Mouse (Mus musculus) midbrain, embryonic 16.5 days (tissue): Measurements from ENCODE around the gene Pigr. TPM values are rescaled to one million over a fixed set of nuclear protein-coding genes. Genes with fewer than 3 reads are reported as not detected.

Experiments used
- ATAC-seq: fragments of 200-750 bp; cut with Nextera tagmentation; 2 replicates; pipeline ENCODE4 v1.8.0; 2017; ENCODE audit warnings: moderate TSS enrichment
- H3K27ac ChIP-seq: fragments of 300-500 bp; sonication (generic); 2 replicates; pipeline ENCODE4 v1.5.1; 2014; ENCODE audit warnings: mild to moderate bottlenecking, low read length, mixed read lengths
- H3K27me3 ChIP-seq: fragments of 300-500 bp; sonication (generic); 2 replicates; pipeline ENCODE4 v1.6.1; 2014; ENCODE audit warnings: low read depth, low read length, mixed read lengths; ENCODE audit not compliant: control insufficient read depth, insufficient read depth
- H3K36me3 ChIP-seq: fragments of 300-500 bp; sonication (generic); 2 replicates; pipeline ENCODE4 v1.6.1; 2014; ENCODE audit warnings: mild to moderate bottlenecking, low read length, moderate library complexity, mixed read lengths; ENCODE audit not compliant: control insufficient read depth, insufficient read depth
- H3K4me1 ChIP-seq: fragments of 300-500 bp; sonication (generic); 2 replicates; pipeline ENCODE4 v1.6.1; 2014; ENCODE audit warnings: mild to moderate bottlenecking, low read length, mixed read lengths; ENCODE audit not compliant: control insufficient read depth, insufficient read depth
- H3K4me2 ChIP-seq: fragments of 300-500 bp; sonication (generic); 2 replicates; pipeline ENCODE4 v1.6.1; 2014; ENCODE audit warnings: mild to moderate bottlenecking, low read length, mixed read lengths
- H3K4me3 ChIP-seq: fragments of 300-500 bp; sonication (generic); 2 replicates; pipeline ENCODE4 v1.5.1; 2014; ENCODE audit warnings: low read depth, mild to moderate bottlenecking, low read length, moderate library complexity, mixed read lengths
- H3K9ac ChIP-seq: fragments of 300-500 bp; sonication (generic); 2 replicates; pipeline ENCODE4 v1.6.1; 2014; ENCODE audit warnings: low read depth, low read length, mixed read lengths
- H3K9me3 ChIP-seq: fragments of 300-500 bp; sonication (generic); replicated peaks from 2 replicates; pipeline ENCODE4 v1.6.1; 2014; ENCODE audit warnings: mild to moderate bottlenecking, low read length, mixed read lengths; ENCODE audit not compliant: control insufficient read depth, poor library complexity, severe bottlenecking
- WGBS: fragments of 180-500 bp; shearing (Covaris S2); extraction: QIAGEN DNeasy Blood & Tissue Kit; methylation state at CpG from one replicate; pipeline ENCODE4 v1.1.7; 2014; 5-methylcytosine and 5-hydroxymethylcytosine counted together
- polyA plus RNA-seq: library from polyadenylated mRNA; unstranded; fragments of >200 nt; fragmentation: Nextera tagmentation; extraction: Ambion mirVana; gene quantifications from 2 replicates; pipeline ENCODE4 v1.2.1, GENCODE M21; 2015

Gene Pigr
- polyA plus RNA-seq, 1 experiment from 2014 or later = not detected

- Histone ChIP-seq H3K27me3 (no peaks in the 10 kb centered on the region), H3K4me1 (no peaks in the 10 kb centered on the region), H3K9ac (no peak overlapping the region), H3K27ac (no peak overlapping the region), H3K36me3 (no peaks in the 10 kb centered on the region), H3K4me3 (no peak overlapping the region), H3K9me3 (no peaks in the 10 kb centered on the region), H3K4me2 (no peak overlapping the region)
- ATAC-seq = no peak
- WGBS = 94% methylated on average over 2 of the region's 2 CpGs
These were observed 5.4 kb upstream of the Pigr start for GRCm38 (mm10) chr1:130821149-130821471.

- Histone ChIP-seq H3K9ac (no peak overlapping the region), H3K27me3 (no peaks in the 10 kb centered on the region), H3K4me1 (no peaks in the 10 kb centered on the region), H3K4me2 (no peak overlapping the region), H3K4me3 (no peak overlapping the region), H3K36me3 (no peaks in the 10 kb centered on the region), H3K27ac (no peak overlapping the region), H3K9me3 (no peaks in the 10 kb centered on the region)
- no peak for ATAC-seq
- WGBS = 91% methylated on average over 9 of the region's 9 CpGs
These were observed 4.4 kb upstream of the Pigr start for GRCm38 (mm10) chr1:130821911-130822625.

GRCm38 (mm10) chr1:130828656-130829055, 2.2 kb downstream of the Pigr start:
- no peaks in the 10 kb centered on the region for H3K27me3 ChIP-seq
- H3K4me1 ChIP-seq = no peaks in the 10 kb centered on the region
- H3K9ac ChIP-seq = no peak overlapping the region
- no peak overlapping the region for H3K27ac ChIP-seq
- H3K4me2 ChIP-seq = no peak overlapping the region
- no peak for ATAC-seq
- 75% methylated on average over 4 of the region's 4 CpGs for WGBS
- no peak overlapping the region for H3K4me3 ChIP-seq
- no peaks in the 10 kb centered on the region for H3K36me3 ChIP-seq
- H3K9me3 ChIP-seq = no peaks in the 10 kb centered on the region

- no peak for ATAC-seq
- Histone ChIP-seq H3K27ac (no peak overlapping the region), H3K9me3 (no peaks in the 10 kb centered on the region), H3K4me1 (no peaks in the 10 kb centered on the region), H3K4me2 (no peak overlapping the region), H3K27me3 (no peaks in the 10 kb centered on the region), H3K9ac (no peak overlapping the region), H3K36me3 (no peaks in the 10 kb centered on the region), H3K4me3 (no peak overlapping the region)
- WGBS = 85% methylated on average over 8 of the region's 8 CpGs
These were observed 3.7 kb downstream of the Pigr start for GRCm38 (mm10) chr1:130829906-130830830.

GRCm38 (mm10) chr1:130832230-130833149, 6.0 kb downstream of the Pigr start:
- Histone ChIP-seq H3K4me2 (no peak overlapping the region), H3K27me3 (no peaks in the 10 kb centered on the region), H3K36me3 (no peaks in the 10 kb centered on the region), H3K9ac (no peak overlapping the region), H3K9me3 (no peaks in the 10 kb centered on the region), H3K27ac (no peak overlapping the region), H3K4me3 (no peak overlapping the region), H3K4me1 (no peaks in the 10 kb centered on the region)
- 84% methylated on average over 5 of the region's 5 CpGs for WGBS
- no peak for ATAC-seq

- 90% methylated on average over 6 of the region's 6 CpGs for WGBS
- H3K4me1 ChIP-seq = no peaks in the 10 kb centered on the region
- H3K27me3 ChIP-seq = no peaks in the 10 kb centered on the region
- H3K4me2 ChIP-seq = no peak overlapping the region
- H3K4me3 ChIP-seq = no peak overlapping the region
- H3K9me3 ChIP-seq = no peaks in the 10 kb centered on the region
- H3K9ac ChIP-seq = no peak overlapping the region
- no peaks in the 10 kb centered on the region for H3K36me3 ChIP-seq
- no peak for ATAC-seq
- H3K27ac ChIP-seq = no peak overlapping the region
These were observed 8.9 kb downstream of the Pigr start for GRCm38 (mm10) chr1:130835161-130835936.

GRCm38 (mm10) chr1:130838288-130838687, 11.8 kb downstream of the Pigr start:
- Histone ChIP-seq H3K4me2 (no peak overlapping the region), H3K4me1 (no peaks in the 10 kb centered on the region), H3K36me3 (no peaks in the 10 kb centered on the region)

GRCm38 (mm10) chr1:130840599-130841379, 14.3 kb downstream of the Pigr start:
- ATAC-seq = no peak
- Histone ChIP-seq H3K27ac (no peak overlapping the region), H3K9ac (no peak overlapping the region), H3K27me3 (no peaks in the 10 kb centered on the region), H3K4me1 (no peaks in the 10 kb centered on the region), H3K36me3 (no peaks in the 10 kb centered on the region), H3K9me3 (no peaks in the 10 kb centered on the region), H3K4me3 (no peak overlapping the region), H3K4me2 (no peak overlapping the region)
- WGBS = 85% methylated on average over 8 of the region's 8 CpGs

More at GRCm38 (mm10) chr1:130838288-130838687, 11.8 kb downstream of the Pigr start:
- Histone ChIP-seq H3K27ac (no peak overlapping the region), H3K9me3 (no peaks in the 10 kb centered on the region), H3K4me3 (no peak overlapping the region), H3K27me3 (no peaks in the 10 kb centered on the region), H3K9ac (no peak overlapping the region)
- no peak for ATAC-seq
- WGBS = 45% methylated on average over 6 of the region's 6 CpGs
